Mouse (Mus musculus): ENCODE measurements around the gene Pex14.

- no peak for TF ChIP-seq CEBPB (IDR thresholded peaks at IDR 0.05; ENCODE audit: insufficient read depth, poor library complexity, severe bottlenecking)
- TF ChIP-seq POLR2AphosphoS2 (IDR thresholded peaks at IDR 0.05; ENCODE audit: insufficient read length, low read depth), result no peak
- TF ChIP-seq POLR2A (IDR thresholded peaks at IDR 0.05; ENCODE audit: insufficient read length, low read depth), result no peak
- no peak for TF ChIP-seq TCF12 (IDR thresholded peaks at IDR 0.05; ENCODE audit: insufficient read depth, poor library complexity, severe bottlenecking)
- TF ChIP-seq MAX (IDR thresholded peaks at IDR 0.05; ENCODE audit: low read depth), result no peak
- no peak for TF ChIP-seq USF1 (IDR thresholded peaks at IDR 0.05; ENCODE audit: low read depth)
- no peak for TF ChIP-seq MYOG (IDR thresholded peaks at IDR 0.05; ENCODE audit: control insufficient read depth in 1 of 3, insufficient read depth in 1 of 3, insufficient read length in 2 of 3, low read depth in 2 of 3)
- TF ChIP-seq E2F4 (IDR thresholded peaks at IDR 0.05; ENCODE audit: insufficient read depth), result no peak
- no peak for TF ChIP-seq TCF3 (IDR thresholded peaks at IDR 0.05; ENCODE audit: insufficient read length, low read depth)
These were observed 126.3 kb downstream of the Pex14 start for GRCm38 (mm10) chr4:148973387-148973786.
